Mouse (Mus musculus): ENCODE results near the gene Vav1.

- no peak for TF ChIP-seq USF1 (IDR thresholded peaks at IDR 0.05; ENCODE audit: low read depth)
- TF ChIP-seq TCF12 (IDR thresholded peaks at IDR 0.05; ENCODE audit: insufficient read depth, poor library complexity, severe bottlenecking) = no peak
- no peak for TF ChIP-seq SRF (IDR thresholded peaks at IDR 0.05; ENCODE audit: control insufficient read depth, insufficient read length, low read depth)
- TF ChIP-seq MAX (IDR thresholded peaks at IDR 0.05; ENCODE audit: low read depth) = no peak
- no peak for TF ChIP-seq POLR2A (IDR thresholded peaks at IDR 0.05; ENCODE audit: insufficient read length, low read depth)
- no peak for TF ChIP-seq MYOG (IDR thresholded peaks at IDR 0.05; ENCODE audit: control insufficient read depth in 1 of 3, insufficient read depth in 1 of 3, insufficient read length in 2 of 3, low read depth in 2 of 3)
Measured at GRCm38 (mm10) chr17:57358441-57358840, 79.5 kb downstream of the Vav1 start, which contains the start of gene Adgre1.
